In genomic region chr4:152136112-152136875, GRCm38 (mm10) we compare ENCODE assay signal across 11 mouse cellular contexts. TPM values are rescaled to one million over a fixed set of nuclear protein-coding genes. Genes with fewer than 3 reads are reported as not detected.
DNase-seq lines count a peak whose midpoint lies in the region; ATAC-seq and TF ChIP-seq lines count a peak whose summit lies in the region.
"Had no signal": no experiment of that assay in that cellular context is flagged by ENCODE, and none has a peak within 500 bp of the region (broad histone marks: within the 10 kb centered on the region; RNA-seq: fewer than 3 reads in every experiment).

No protein-coding gene starts in this region.

- peaks cover 26% of the 10 kb centered on the region; the same call in 1 of the 2 replicates for H3K27me3 ChIP-seq in lung, postnatal 0 days (replicated peaks; ENCODE audit: insufficient read depth, low read length)
- no peaks in the 10 kb centered on the region for H3K27me3 ChIP-seq in MEL (ENCODE audit: control insufficient read depth in 1 of 2, insufficient read depth in 2 of 2, low read length in 2 of 2)

- no peak for TF ChIP-seq POLR2A in MEL (IDR thresholded peaks at IDR 0.05; ENCODE audit: control insufficient read depth in 1 of 2, insufficient read depth in 1 of 2, low read depth in 1 of 2, low read length in 2 of 2, poor library complexity in 1 of 2)

- H3K4me3 ChIP-seq in gastrocnemius, adult 2 months, result no peak overlapping the region
- H3K4me3 ChIP-seq in lung, postnatal 0 days (ENCODE audit: low read depth, low read length), result no peak overlapping the region
- no peak overlapping the region for H3K4me3 ChIP-seq in MEL (ENCODE audit: control insufficient read depth in 1 of 2, insufficient read depth in 1 of 2, low read depth in 2 of 2, low read length in 2 of 2)

- H3K4me2 ChIP-seq in lung, postnatal 0 days (replicated peaks; ENCODE audit: low read depth, low read length), result no peak overlapping the region

- DNase-seq in gastrocnemius, adult 2 months, result no peak
- DNase-seq in gastrocnemius, adult 18-20 months (ENCODE audit: low spot score), result no peak
- peak; percentile 63 for DNase-seq in lung, postnatal 0 days (ENCODE audit: low spot score)
- DNase-seq in lung, postnatal 10 days, result no peak
- peak; percentile 65 for DNase-seq in MEL (ENCODE audit: low read depth, low spot score)
- peak; percentile 82 for DNase-seq in naive thymus-derived CD4-positive, alpha-beta T cell, adult 2 months (ENCODE audit: low read depth)
- DNase-seq in left cerebral cortex, adult 11 months (ENCODE audit: low spot score), result no peak
- no peak for DNase-seq in left cerebral cortex, postnatal 14 days (ENCODE audit: low spot score in 2 of 2)
- DNase-seq: heart, adult 18-20 months had no signal

- 33% methylated on average over 5 of the region's 6 CpGs for WGBS in lung, postnatal 0 days

- intact Hi-C loops in gastrocnemius, adult 2 months (cut with DNase I), result no loop called here
- intact Hi-C loops in left cerebral cortex, postnatal 14 days (cut with DNase I), result no loop called here

- no peaks in the 10 kb centered on the region; the same call in 1 of the 2 replicates for H3K79me2 ChIP-seq in MEL (ENCODE audit: control insufficient read depth, insufficient read depth, low read length, poor library complexity)

- no peak overlapping the region for H3K27ac ChIP-seq in gastrocnemius, adult 2 months
- H3K27ac ChIP-seq in lung, postnatal 0 days (ENCODE audit: low read length), result no peak overlapping the region
- no peak overlapping the region for H3K27ac ChIP-seq in MEL (ENCODE audit: control insufficient read depth, low read depth, low read length)

- TF ChIP-seq CTCF in gastrocnemius, adult 2 months (IDR thresholded peaks at IDR 0.05), result peak; percentile 77
- TF ChIP-seq CTCF in lung, postnatal 0 days (IDR thresholded peaks at IDR 0.05), result peak; percentile 74
- TF ChIP-seq CTCF in MEL (IDR thresholded peaks at IDR 0.05 in 2 of 3, conservative IDR thresholded peaks at IDR 0.05 in 1 of 3; ENCODE audit: control insufficient read depth in 1 of 3, insufficient read depth in 1 of 3, low read depth in 2 of 3, low read length in 3 of 3, poor library complexity in 1 of 3, severe bottlenecking in 1 of 3), result peak; percentile 71 to 91 (median 82)

- ATAC-seq in lung, postnatal 0 days, result no peak
- ATAC-seq: midbrain, embryonic 16.5 days had no signal

- TF ChIP-seq EP300 in lung, postnatal 0 days (IDR thresholded peaks at IDR 0.05), result no peak
- no peak for TF ChIP-seq EP300 in MEL (IDR thresholded peaks at IDR 0.05; ENCODE audit: low read depth in 1 of 2, low read length in 2 of 2)

- no peak for TF ChIP-seq RAD21 in MEL (IDR thresholded peaks at IDR 0.05; ENCODE audit: low read depth, low read length)

- no peaks in the 10 kb centered on the region for H3K9me3 ChIP-seq in lung, postnatal 0 days (ENCODE audit: low read length)
- no peaks in the 10 kb centered on the region for H3K9me3 ChIP-seq in MEL (replicated peaks; ENCODE audit: insufficient read depth, low read length)

- no peak overlapping the region for H3K9ac ChIP-seq in lung, postnatal 0 days (replicated peaks; ENCODE audit: low read depth)
- H3K9ac ChIP-seq in MEL (ENCODE audit: control insufficient read depth, low read depth, low read length, poor library complexity, severe bottlenecking), result no peak overlapping the region

- H3K36me3 ChIP-seq in lung, postnatal 0 days (ENCODE audit: insufficient read depth, low read length), result no peaks in the 10 kb centered on the region
- H3K36me3 ChIP-seq in MEL (ENCODE audit: control insufficient read depth in 1 of 2, insufficient read depth in 2 of 2, low read length in 2 of 2), result no peaks in the 10 kb centered on the region; a peak in 1 of 4 replicates

- peaks cover 5% of the 10 kb centered on the region; the same call in 1 of the 2 replicates for H3K4me1 ChIP-seq in lung, postnatal 0 days (ENCODE audit: insufficient read depth, low read depth, low read length)
- peaks cover 0 to 9% of the 10 kb centered on the region in 2 experiments; a peak in 2 of 4 replicates for H3K4me1 ChIP-seq in MEL (ENCODE audit: control insufficient read depth in 1 of 2, insufficient read depth in 2 of 2, low read length in 2 of 2)

TF ChIP-seq in MEL, 35 proteins besides CTCF, POLR2A, EP300 and RAD21:
- TF ChIP-seq MAZ (IDR thresholded peaks at IDR 0.05; ENCODE audit: low read depth, low read length) (peak; percentile 63), MXI1 (IDR thresholded peaks at IDR 0.05; ENCODE audit: low read depth, low read length) (no peak)

RNA-seq across cellular contexts. Expression of gene Espn, which starts 15.9 kb away (rescaled TPM):
- under 1 TPM; 0.13 to 0.45 TPM for total RNA-seq in gastrocnemius, adult 2 months (2021)
- under 1 TPM; 0.36 to 0.59 TPM for total RNA-seq in gastrocnemius, adult 18-20 months (2021)
- 2.0 and 3.1 TPM in 2 replicates for polyA plus RNA-seq in lung, postnatal 0 days (2015; fragmentation: Nextera tagmentation; extraction: Ambion mirVana)
- total RNA-seq in MEL (2012; rRNA removed), result 4.5 and 5.0 TPM in 2 replicates
- 10 to 100 TPM in 1 of 2 experiments, not detected in 1; 19.6 TPM for polyA plus RNA-seq in MEL (2012; ENCODE audit: insufficient read depth in 1 of 2, insufficient read length in 2 of 2, low read depth in 1 of 2, low replicate concordance in 2 of 2, missing spikeins in 1 of 2)
- total RNA-seq in left cerebral cortex, postnatal 14 days (2021), result under 1 TPM; 0.24 to 0.44 TPM

RNA-seq across cellular contexts. Expression of gene Tnfrsf25, which starts 20.6 kb away (rescaled TPM):
- total RNA-seq in gastrocnemius, adult 2 months (2021), result 1 to 10 TPM in 1 of 2 experiments, under 1 TPM in 1; 0.38 to 2.0 TPM
- 1 to 10 TPM; 1.0 to 1.8 TPM for total RNA-seq in gastrocnemius, adult 18-20 months (2021)
- 1.2 and 1.4 TPM in 2 replicates for polyA plus RNA-seq in lung, postnatal 0 days (2015; fragmentation: Nextera tagmentation; extraction: Ambion mirVana)
- 0.49 and 1.1 TPM in 2 replicates for total RNA-seq in MEL (2012; rRNA removed)
- polyA plus RNA-seq in MEL (2012; ENCODE audit: insufficient read depth in 1 of 2, insufficient read length in 2 of 2, low read depth in 1 of 2, low replicate concordance in 2 of 2, missing spikeins in 1 of 2), result under 1 TPM in 1 of 2 experiments, not detected in 1; 0.97 TPM
- 10 to 100 TPM in 1 of 2 experiments, 1 to 10 TPM in 1; 6.2 to 16.5 TPM for total RNA-seq in left cerebral cortex, postnatal 14 days (2021)

RNA-seq across cellular contexts. Expression of gene Hes2, which starts 22.4 kb away (rescaled TPM):
- not detected for total RNA-seq in gastrocnemius, adult 2 months (2021)
- total RNA-seq in gastrocnemius, adult 18-20 months (2021), result not detected
- 0.26 and 0.33 TPM in 2 replicates for polyA plus RNA-seq in lung, postnatal 0 days (2015; fragmentation: Nextera tagmentation; extraction: Ambion mirVana)
- total RNA-seq in MEL (2012; rRNA removed), result 0.20 TPM in 1 of 2 replicates, not detected in the other
- polyA plus RNA-seq in MEL (2012; ENCODE audit: insufficient read depth in 1 of 2, insufficient read length in 2 of 2, low read depth in 1 of 2, low replicate concordance in 2 of 2, missing spikeins in 1 of 2), result under 1 TPM in 1 of 2 experiments, not detected in 1; 0.28 TPM
- total RNA-seq in left cerebral cortex, postnatal 14 days (2021), result not detected
- total RNA-seq: heart, adult 18-20 months; left cerebral cortex, postnatal 10 days had no signal
- polyA plus RNA-seq: midbrain, embryonic 16.5 days had no signal

RNA-seq across cellular contexts. Expression of gene Acot7, which starts 41.6 kb away (rescaled TPM):
- 10 to 100 TPM; 12.7 to 22.8 TPM for total RNA-seq in gastrocnemius, adult 2 months (2021)
- total RNA-seq in gastrocnemius, adult 18-20 months (2021), result 10 to 100 TPM; 16.2 to 18.8 TPM
- 59.2 and 63.4 TPM in 2 replicates for polyA plus RNA-seq in lung, postnatal 0 days (2015; fragmentation: Nextera tagmentation; extraction: Ambion mirVana)
- total RNA-seq in MEL (2012; rRNA removed), result 81.8 and 92.7 TPM in 2 replicates
- 100 to 1,000 TPM in 1 of 2 experiments, not detected in 1; 127 TPM for polyA plus RNA-seq in MEL (2012; ENCODE audit: insufficient read depth in 1 of 2, insufficient read length in 2 of 2, low read depth in 1 of 2, low replicate concordance in 2 of 2, missing spikeins in 1 of 2)
- total RNA-seq in left cerebral cortex, postnatal 14 days (2021), result 100 to 1,000 TPM; 377 to 378 TPM

Comparison
In these comparisons a context has a peak if more than half of its experiments do, and no peak if none do; other contexts are left out.
1. DNase-seq: peak in lung, postnatal 0 days (single experiment), MEL (single experiment) and naive thymus-derived CD4-positive, alpha-beta T cell, adult 2 months (single experiment); none in gastrocnemius, adult 2 months (single experiment), gastrocnemius, adult 18-20 months (single experiment), lung, postnatal 10 days (single experiment), left cerebral cortex, adult 11 months (single experiment) and left cerebral cortex, postnatal 14 days (0 of 2).
2. Peak in every context shown above with its lines, with median percentiles within 50 percentile points of each other: CTCF ChIP-seq.